Mouse (Mus musculus) gonadal fat pad, adult 2 months (tissue): ENCODE data around the gene Gm44973. TPM values are rescaled to one million over a fixed set of nuclear protein-coding genes. Genes with fewer than 3 reads are reported as not detected.
"Not testable (repeated sequence)": the region's sequence is repeated elsewhere in the genome, so short reads cannot be mapped to it uniquely, and the experiment has no call there.

Experiments
- DNase-seq: peaks from one replicate; pipeline ENCODE4 v3.0.0-alpha.2; 2012; ENCODE audit warnings: low read depth
- polyA plus RNA-seq: library from polyadenylated mRNA; depleted of rRNA; stranded (reverse); fragments of >200 nt; gene quantifications from 2 replicates; pipeline ENCODE4 v1.2.3, GENCODE M21; 2012

The Gm44973 gene
- polyA plus RNA-seq, 1 experiment: 0.18 TPM

DNA sequence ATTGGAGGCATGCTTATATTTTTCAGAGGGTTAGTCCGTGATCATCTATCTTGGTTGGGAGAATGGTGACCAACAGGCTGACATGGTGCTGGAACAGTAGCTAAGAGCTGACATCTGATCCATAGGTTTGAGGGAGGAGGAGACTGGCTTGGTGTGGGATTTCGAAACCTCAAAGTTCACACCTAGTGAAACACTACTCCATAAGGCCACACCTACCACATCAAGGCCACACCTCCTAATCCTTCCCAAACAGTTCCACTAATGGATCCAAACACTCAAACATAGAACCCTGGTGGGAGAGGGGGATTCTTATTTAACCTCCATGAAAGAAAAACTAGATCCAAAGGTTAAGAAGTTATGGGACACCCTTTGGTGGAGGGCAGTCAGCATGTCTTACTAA, 1.6 kb downstream of the Gm44973 start:
- no peak for DNase-seq

DNA sequence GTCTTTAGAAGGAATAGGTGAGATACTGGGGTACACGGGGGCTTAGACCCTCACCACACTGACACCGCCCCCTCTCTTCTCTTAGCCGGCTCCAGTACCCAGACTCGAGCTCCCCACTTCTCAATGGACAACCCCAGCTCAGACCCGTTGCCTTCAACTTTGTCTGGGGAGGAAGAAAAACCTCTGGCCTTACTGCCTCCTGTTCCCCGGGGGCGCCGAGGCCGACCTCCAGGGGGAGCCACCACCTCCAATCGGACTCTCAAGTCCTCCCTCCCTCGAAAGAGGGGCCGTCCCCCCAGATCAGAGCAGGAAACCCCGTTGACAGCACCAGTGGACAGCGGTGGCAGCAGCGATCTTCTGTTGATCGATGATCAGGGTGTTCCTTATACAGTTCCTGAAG, 2.1 kb downstream of the Gm44973 start:
- no peak for DNase-seq

DNA sequence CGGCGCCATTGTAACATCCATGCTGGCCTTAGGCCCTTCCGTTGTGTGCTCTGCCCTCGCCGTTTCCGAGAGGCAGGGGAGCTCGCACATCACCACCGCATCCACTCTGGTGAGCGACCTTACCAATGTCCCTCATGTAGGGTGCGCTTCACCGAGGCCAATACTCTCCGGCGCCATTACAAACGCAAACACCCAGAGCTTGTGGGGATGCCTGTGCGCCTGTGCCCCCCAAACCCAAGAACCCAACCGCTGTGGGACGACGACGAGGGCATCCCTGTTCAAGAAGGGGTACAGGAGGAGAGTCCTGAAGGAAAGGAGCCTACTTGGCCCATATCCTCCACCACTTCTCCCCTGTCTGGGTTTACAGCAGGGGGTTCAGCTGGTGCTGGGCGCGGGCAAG, 2.6 kb downstream of the Gm44973 start:
- DNase-seq: no peak

DNA sequence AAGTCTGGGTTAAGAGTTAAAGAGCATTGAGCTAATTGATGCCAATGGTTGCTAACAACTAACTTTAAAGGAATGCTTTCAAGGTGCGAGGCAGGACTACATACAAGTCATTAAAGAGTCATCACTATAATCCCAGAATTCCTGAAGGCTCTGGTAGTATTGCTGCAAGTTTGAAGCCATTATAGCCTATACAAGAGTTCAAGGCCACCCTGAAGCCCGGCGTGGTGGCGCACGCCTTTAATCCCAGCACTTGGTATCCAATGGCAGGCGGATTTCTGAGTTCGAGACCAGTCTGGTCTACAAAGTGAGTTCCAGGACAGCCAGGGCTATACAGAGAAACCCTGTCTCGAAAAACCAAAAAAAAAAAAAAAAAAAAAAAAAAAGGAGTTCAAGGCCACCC, 4.3 kb downstream of the Gm44973 start:
- DNase-seq: not testable (repeated sequence)

DNA sequence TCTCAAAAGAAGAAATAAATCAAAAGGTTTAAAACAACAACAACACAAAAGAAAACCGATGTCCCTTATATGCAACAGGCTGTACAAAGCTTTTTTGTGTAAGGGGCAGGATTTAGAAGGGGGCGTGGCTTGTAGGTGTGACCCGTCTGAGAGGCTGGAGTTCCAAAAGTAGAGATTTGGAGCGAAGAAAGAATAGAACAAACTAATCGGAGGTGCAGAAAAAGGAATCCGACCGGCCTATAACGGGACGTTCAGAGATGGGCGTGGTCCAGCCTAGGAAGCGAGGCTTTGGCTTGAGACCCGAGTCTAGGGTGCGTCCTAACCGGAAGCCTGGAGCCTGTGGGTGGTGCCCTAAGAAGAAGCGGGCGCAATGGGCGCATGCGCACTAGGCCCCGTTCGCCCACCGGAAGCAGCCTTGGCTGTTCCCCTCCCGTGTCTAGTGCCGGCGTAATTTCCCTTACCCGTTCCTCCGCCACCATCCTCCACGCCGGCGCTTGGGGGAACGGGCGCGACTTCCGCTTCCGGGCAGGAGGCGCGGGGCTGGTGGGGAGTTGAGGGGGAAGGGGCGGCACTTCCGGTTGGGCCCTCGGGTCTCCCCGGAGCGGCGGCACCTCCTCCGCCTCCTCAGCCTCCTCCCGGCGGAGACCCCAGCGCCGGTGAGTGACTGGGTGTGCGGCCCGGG, 4.8 kb downstream of the Gm44973 start, which contains the start of the genes Zfp865 and Ccdc106:
Gene Zfp865, plus strand, starts transcription at position 377 of the 682 bp plus-strand sequence.
Gene Ccdc106, plus strand, starts transcription at position 554 of the 682 bp plus-strand sequence.
- DNase-seq: no peak

DNA sequence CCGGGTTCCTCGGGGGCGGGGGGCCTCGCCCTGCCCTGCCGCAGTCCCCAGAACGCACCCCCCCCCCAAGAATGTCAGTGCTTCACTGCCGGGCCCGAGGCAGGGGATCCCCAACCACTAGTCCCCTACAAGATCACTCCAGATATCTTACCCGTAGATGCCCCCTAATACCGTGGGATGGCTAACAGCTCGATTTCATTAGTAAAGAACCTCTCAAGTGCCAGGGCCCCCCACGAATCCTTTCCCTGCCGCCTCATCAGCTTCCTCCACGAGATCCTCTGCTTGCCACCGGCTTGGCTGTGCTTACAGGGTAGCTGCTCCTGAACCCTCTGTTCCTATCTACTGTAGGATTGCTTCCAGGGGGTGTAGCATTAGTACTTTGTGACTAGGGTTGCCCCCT, 5.4 kb downstream of the Gm44973 start:
- no peak for DNase-seq

DNA sequence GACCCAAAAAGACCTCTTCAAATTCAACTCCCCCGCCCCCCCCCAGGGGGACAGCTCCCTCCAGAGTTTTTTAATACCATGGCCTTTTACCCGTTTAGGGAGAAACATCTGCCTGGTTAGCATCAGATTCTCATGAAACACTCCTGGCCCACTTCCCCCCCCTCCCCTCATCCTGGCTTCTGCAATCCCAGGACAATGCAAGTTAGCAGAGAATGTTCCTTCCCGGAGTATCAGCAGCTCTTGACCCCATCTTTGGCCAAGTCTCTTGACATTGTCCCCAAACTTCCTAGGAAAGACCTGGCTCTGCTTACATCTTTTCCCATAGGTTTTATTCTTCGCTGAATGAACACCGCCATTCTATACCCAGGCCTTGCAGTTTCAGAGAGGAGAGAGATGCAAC, 5.9 kb downstream of the Gm44973 start:
- DNase-seq: no peak

DNA sequence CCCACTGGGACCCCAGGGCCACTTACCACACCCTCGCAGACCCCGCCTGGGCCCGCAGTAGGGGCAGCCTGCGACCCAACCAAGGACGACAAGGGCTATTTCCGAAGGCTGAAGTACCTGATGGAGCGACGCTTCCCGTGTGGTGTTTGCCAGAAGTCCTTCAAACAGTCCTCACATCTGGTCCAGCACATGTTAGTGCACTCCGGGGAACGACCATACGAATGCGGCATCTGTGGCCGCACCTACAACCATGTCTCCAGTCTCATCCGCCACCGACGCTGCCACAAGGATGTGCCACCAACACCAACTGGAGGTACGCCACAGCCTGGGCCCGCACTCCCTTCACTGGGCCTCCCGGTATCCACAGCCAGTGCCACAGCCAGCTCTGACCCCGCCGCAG, 14.2 kb downstream of the Gm44973 start:
- no peak for DNase-seq

DNA sequence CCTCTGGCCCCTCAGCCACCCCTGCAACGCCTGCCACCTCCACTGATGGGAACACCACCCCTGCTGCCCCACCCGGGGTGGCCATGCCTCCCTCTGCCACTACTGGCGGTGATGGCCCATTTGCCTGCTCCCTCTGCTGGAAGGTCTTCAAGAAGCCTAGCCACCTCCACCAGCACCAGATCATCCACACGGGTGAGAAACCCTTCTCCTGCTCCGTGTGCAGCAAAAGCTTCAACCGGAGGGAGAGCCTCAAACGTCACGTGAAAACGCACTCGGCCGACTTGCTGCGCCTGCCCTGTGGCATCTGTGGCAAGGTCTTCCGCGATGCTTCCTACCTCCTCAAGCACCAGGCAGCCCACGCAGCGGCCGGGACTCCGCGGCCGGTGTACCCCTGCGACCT, 14.7 kb downstream of the Gm44973 start:
- DNase-seq: no peak

DNA sequence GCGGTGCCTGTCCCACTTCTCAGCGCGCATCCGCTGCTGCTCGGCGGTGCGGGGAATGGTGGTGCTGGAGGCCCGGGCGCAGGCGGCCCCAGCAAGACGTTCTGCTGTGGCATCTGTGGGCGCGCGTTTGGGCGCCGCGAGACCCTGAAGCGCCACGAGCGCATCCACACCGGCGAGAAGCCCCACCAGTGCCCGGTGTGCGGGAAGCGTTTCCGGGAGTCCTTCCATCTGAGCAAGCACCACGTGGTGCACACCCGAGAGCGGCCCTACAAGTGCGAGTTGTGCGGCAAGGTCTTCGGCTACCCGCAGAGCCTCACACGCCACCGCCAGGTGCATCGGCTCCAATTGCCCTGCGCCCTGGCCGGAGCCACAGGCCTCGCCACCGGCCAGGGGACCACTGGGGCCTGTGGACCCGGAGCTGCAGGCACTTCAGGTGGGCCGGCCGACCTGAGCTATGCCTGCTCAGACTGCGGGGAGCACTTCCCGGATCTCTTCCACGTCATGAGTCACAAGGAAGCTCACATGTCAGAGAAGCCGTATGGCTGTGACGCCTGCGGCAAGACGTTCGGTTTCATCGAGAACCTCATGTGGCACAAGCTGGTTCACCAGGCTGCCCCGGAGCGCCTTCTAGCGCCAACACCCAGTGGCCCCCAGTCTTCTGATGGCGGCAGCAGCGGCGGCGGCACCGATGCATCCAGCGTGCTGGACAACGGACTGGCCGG, 15.4 kb downstream of the Gm44973 start:
- no peak for DNase-seq

DNA sequence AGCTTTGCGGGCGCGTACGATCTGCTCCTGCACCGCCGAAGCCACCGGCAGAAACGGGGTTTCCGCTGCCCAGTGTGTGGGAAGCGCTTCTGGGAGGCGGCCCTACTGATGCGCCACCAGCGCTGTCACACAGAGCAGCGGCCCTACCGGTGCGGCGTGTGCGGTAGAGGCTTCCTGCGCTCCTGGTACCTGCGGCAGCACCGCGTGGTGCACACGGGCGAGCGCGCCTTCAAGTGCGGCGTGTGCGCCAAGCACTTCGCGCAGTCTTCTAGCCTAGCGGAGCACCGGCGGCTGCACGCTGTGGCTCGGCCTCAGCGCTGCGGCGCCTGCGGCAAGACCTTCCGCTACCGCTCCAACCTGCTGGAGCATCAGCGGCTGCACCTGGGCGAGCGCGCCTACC, 16.2 kb downstream of the Gm44973 start:
- DNase-seq: no peak

DNA sequence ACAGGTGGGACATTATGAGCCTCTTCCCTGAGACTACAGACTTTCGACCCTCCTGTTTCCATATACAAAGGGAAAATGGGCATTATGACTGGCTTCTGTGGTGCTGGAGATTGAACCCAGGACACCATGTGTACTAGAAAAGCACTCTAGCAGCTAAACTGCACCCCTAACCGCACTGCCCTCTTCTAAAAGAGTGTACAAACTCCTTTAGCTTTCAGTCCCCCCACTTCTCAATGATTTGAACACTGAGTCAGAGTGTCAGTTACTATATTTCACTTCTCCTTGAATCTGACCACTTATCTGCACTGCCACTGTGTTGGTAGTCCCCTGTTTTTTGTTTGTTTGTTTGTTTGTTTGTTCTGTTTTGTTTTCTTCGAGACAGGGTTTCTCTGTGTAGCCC, 18.5 kb downstream of the Gm44973 start, which contains the start of gene 4632433K11Rik:
Gene 4632433K11Rik, plus strand, starts transcription at position 301 of the 400 bp plus-strand sequence.
- DNase-seq: no peak

DNA sequence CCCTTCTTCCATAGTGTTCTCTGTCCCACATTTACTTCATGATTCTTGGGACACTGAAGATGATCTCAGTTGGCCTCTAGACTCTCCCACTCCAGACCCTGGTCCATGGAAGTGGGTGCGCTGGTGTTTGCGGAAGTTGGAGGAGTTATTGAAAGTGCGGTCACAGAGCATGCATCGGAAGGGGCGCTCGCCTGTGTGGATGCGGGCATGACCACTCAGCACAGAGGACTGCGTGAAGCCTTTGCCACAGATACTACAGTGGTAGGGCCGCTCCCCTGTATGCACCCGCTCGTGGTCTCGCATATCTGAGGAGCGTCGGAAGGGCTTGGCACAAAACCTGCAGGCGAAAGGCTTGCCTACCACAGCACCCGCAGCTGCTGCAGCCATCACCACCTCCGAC, 20.3 kb downstream of the Gm44973 start:
- no peak for DNase-seq

DNA sequence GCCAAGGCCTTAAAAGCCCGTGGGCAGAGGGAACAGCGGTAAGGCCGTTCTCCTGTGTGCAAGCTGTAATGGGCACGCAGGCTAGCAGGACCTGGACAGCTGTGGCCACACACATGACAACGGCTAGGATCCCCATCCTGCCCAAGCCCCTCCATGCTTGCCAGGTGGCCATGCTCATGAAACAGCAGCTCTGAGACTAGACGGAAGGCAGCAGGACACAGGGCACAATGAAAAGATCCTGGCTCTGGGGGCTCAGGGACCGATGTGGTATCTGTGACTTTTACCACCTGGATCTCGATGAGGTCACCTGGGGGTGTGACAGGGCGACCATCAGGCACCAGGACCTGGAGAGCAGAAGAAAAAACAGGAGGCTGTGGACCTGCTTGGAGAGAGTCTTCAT, 20.8 kb downstream of the Gm44973 start:
- DNase-seq: no peak

DNA sequence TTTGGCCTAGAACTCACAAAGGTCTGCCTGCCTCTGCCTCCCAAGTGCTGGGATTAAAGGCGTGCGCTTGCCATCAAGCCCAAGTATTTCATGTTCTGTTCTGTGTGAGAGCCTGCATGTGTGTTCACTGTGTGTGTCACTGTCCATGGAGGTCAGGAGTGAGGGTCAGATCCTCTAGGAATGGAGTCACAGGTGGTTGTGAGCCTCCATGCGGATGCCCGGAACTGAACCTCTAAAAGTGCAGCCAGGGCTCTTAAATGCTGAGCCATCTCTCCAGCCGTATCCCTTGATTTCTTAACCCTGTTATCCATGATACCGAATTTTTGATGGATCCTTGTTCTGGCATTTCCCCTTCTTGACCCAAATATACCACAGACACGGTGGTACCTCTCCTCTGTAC, 21.7 kb downstream of the Gm44973 start:
- DNase-seq: no peak

DNA sequence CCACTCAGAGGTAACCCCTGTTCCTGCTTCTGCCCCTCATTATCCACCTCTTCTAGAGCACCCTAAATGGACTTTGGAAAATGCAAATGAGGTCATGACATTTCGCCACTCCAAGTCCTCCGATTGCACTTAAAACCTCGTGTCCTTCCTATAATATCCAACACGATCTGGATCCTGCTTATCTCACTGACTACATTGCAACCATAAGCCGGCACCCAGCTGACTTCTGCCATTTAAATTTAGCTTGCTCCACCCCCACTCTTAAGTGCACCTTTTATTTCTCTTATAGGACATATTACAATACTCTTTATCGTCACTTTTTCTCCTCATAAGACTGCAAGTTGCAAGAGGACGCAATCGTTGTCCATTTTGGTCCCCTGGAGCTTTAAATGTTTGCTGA, 22.2 kb downstream of the Gm44973 start:
- no peak for DNase-seq

DNA sequence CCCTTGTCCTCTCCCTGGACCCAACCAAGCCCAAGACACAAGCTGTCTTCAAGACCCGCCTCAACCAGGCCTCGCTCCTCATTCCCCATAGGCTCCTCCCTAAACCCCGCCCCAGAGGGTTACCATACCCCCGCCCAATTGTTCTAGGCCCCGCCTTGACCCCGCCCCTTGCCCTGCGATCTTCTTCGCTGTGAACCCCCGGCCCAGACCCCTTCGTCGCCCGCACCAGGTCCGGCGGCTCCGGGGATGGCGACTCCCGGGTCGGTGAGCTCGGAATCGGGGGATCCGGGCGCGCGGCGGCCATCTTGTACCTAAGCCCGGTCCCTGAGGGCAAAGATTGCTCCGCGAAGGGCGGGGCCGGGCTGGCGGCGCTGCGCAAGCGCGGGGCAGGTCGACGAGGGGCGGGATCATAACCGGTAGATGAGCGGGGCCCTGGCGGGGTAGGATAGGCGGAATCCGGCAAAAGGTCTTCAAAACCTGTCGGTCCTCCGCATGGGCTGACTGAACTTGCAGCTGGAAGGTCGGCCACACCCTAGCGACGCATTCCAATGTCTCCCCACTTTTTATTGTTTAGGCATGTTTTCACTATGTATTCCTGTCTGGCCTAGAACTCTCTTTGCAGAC, 22.9 kb downstream of the Gm44973 start, which contains the start of gene Zfp784:
Gene Zfp784, minus strand, starts transcription at position 338 of the 624 bp plus-strand sequence.
- DNase-seq: no peak

DNA sequence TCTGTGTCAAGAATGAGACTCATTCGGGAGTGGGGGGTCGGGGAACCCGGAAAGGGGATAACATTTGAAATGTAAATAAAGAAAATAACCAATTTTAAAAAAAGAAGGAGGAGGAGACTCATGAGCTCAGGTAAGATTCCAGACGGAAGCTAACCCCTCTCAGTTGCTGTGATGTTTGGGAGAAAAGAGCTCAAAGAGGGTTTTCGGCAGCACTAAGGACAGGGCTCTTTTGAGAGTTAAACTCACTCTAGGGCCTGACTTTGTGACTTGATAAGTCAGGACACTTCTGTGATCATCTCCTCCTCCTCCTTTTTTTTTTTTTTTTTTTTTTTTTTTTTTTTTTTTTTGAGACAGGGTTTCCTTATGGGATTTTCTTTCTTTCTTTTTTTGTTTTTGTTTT, 23.6 kb downstream of the Gm44973 start:
- no peak for DNase-seq

DNA sequence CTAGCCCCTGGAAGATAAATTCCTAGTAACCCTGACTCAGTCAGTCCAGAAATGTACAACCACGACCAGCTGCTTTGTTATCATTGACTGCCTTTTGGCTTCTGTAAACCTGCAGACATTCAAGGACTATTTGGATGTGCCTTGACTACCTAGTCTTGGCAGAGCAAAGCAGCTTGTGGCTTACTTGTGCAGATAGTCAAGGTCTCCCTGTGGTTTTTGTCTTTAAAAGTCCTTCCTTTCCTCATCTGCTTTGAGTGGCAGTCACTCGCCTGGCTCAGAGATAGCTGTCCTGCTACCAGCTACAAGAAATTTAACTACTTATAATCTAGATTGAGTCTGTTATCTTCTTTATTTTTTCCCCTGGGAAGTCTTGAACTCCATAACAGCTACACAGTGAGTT, 29.7 kb downstream of the Gm44973 start:
- no peak for DNase-seq

DNA sequence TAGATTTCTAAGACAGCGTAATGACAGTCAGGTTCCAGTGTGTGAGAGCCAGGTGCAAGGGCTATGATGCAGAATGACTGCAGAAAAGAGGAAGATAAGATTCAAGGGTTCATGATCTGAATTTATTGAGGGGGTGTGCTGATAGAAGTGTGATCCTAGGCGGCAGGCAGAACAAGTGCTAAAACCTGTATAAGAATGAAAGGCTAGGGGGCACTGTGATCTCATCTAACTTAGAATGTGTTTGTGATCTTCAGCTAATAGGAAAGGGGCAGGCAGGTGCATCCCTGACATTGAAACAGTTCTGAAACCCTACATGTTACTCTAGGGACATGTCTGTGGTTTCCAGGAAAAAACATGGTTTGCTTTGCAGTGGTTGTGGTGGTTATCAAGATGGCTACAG, 30.8 kb downstream of the Gm44973 start:
- no peak for DNase-seq

DNA sequence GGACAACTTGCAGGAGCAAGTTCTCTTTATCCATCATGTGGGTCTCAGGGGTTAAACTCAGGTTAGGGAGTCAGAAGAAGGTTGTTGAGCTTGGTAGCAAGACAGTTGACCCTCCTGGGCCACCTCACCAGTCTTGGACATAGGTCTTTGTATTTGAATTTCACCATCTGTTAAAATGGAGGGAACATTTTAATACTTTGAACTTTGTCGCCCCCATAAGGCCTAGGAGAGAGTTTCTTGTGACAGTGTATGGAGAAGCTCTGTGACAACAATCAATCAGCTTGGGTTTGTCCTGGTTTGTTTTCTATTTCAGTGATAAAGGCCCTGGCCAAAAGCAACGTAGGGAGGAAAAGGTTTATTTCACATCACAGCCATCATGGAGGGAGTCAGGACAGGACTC, 32.0 kb downstream of the Gm44973 start:
- no peak for DNase-seq
